17 mouse cellular contexts compared by ENCODE assay signal in genomic region chr14:27050043-27050442, GRCm38 (mm10). TPM values are rescaled to one million over a fixed set of nuclear protein-coding genes. Genes with fewer than 3 reads are reported as not detected.
DNase-seq lines count a peak whose midpoint lies in the region; ATAC-seq and TF ChIP-seq lines count a peak whose summit lies in the region.
"Had no signal": no experiment of that assay in that cellular context is flagged by ENCODE, and none has a peak within 500 bp of the region (broad histone marks: within the 10 kb centered on the region; RNA-seq: fewer than 3 reads in every experiment).

No protein-coding gene starts in this region.

- H3K27me3 ChIP-seq in midbrain, embryonic 10.5 days (ENCODE audit: low read depth, poor library complexity, severe bottlenecking) = peaks cover 47% of the 10 kb centered on the region
- H3K27me3 ChIP-seq in midbrain, embryonic 16.5 days (ENCODE audit: control insufficient read depth, insufficient read depth, low read depth, low read length) = no peaks in the 10 kb centered on the region
- H3K27me3 ChIP-seq in hindbrain, embryonic 10.5 days (ENCODE audit: insufficient read depth, poor library complexity, severe bottlenecking) = peaks cover 27% of the 10 kb centered on the region
- no peaks in the 10 kb centered on the region for H3K27me3 ChIP-seq in limb, embryonic 15.5 days

- no peak overlapping the region for H3K4me2 ChIP-seq in midbrain, embryonic 16.5 days (ENCODE audit: low read length)
- no peak overlapping the region for H3K4me2 ChIP-seq in limb, embryonic 15.5 days

- H3K27ac ChIP-seq in midbrain, embryonic 10.5 days (replicated peaks) = peak overlapping the region; percentile 88
- no peak overlapping the region for H3K27ac ChIP-seq in midbrain, embryonic 16.5 days (ENCODE audit: low read length)
- peak overlapping the region; percentile 88 for H3K27ac ChIP-seq in hindbrain, embryonic 10.5 days
- H3K27ac ChIP-seq in limb, embryonic 15.5 days = 0 out of 2 replicates have a peak overlapping the region, but pooled peaks have one; percentile 3
- H3K27ac ChIP-seq in gastrocnemius, adult 2 months = no peak overlapping the region
- H3K27ac ChIP-seq: left cerebral cortex, adult 2 months had no signal

- no peaks in the 10 kb centered on the region for H3K9me3 ChIP-seq in midbrain, embryonic 10.5 days (replicated peaks)
- H3K9me3 ChIP-seq in midbrain, embryonic 16.5 days (replicated peaks; ENCODE audit: control insufficient read depth, low read length, poor library complexity, severe bottlenecking) = no peaks in the 10 kb centered on the region
- H3K9me3 ChIP-seq in hindbrain, embryonic 10.5 days = no peaks in the 10 kb centered on the region
- no peaks in the 10 kb centered on the region for H3K9me3 ChIP-seq in limb, embryonic 15.5 days

- peak; percentile 37 for DNase-seq in midbrain, embryonic 10.5 days (ENCODE audit: low spot score)
- peak; percentile 41 for DNase-seq in hindbrain, embryonic 10.5 days (ENCODE audit: low spot score)
- no peak for DNase-seq in gastrocnemius, postnatal 4 days (ENCODE audit: low spot score in 2 of 2)
- no peak for DNase-seq in adrenal gland, postnatal 4 days (ENCODE audit: low spot score in 2 of 2)
- no peak for DNase-seq in thymus, postnatal 4 days
- no peak for DNase-seq in gastrocnemius, adult 2 months
- DNase-seq: adrenal gland, postnatal 25 days; cerebellum, adult 8-10 months; gastrocnemius, postnatal 25 days; heart, postnatal 10 days; kidney, postnatal 10 days; lung, adult 2 months; spleen, adult 18-20 months had no signal

- H3K4me1 ChIP-seq in midbrain, embryonic 10.5 days = peaks cover 83% of the 10 kb centered on the region
- peaks cover 22% of the 10 kb centered on the region for H3K4me1 ChIP-seq in midbrain, embryonic 16.5 days (ENCODE audit: control insufficient read depth, insufficient read depth, low read length)
- peaks cover 85% of the 10 kb centered on the region for H3K4me1 ChIP-seq in hindbrain, embryonic 10.5 days (replicated peaks)
- peaks cover 69% of the 10 kb centered on the region for H3K4me1 ChIP-seq in limb, embryonic 15.5 days

- peaks cover 3% of the 10 kb centered on the region; the same call in 1 of the 2 replicates for H3K36me3 ChIP-seq in midbrain, embryonic 10.5 days
- H3K36me3 ChIP-seq in midbrain, embryonic 16.5 days (ENCODE audit: control insufficient read depth, insufficient read depth, low read length) = no peaks in the 10 kb centered on the region
- 0 out of 2 replicates have a peak, but pooled peaks cover 5% of the 10 kb centered on the region for H3K36me3 ChIP-seq in hindbrain, embryonic 10.5 days
- H3K36me3 ChIP-seq in limb, embryonic 15.5 days = no peaks in the 10 kb centered on the region

- no peak for TF ChIP-seq CTCF in gastrocnemius, adult 2 months (IDR thresholded peaks at IDR 0.05)

- no peak overlapping the region for H3K9ac ChIP-seq in midbrain, embryonic 16.5 days (ENCODE audit: low read depth, low read length)
- H3K9ac ChIP-seq in limb, embryonic 15.5 days = no peak overlapping the region

- 21% methylated on average over 9 of the region's 9 CpGs for WGBS in midbrain, embryonic 10.5 days
- WGBS in midbrain, embryonic 16.5 days = 15% methylated on average over 9 of the region's 9 CpGs
- 17% methylated on average over 9 of the region's 9 CpGs for WGBS in hindbrain, embryonic 10.5 days
- WGBS in limb, embryonic 15.5 days = 28% methylated on average over 9 of the region's 9 CpGs

- ATAC-seq in midbrain, embryonic 16.5 days = no peak
- ATAC-seq in limb, embryonic 15.5 days (ENCODE audit: insufficient number of reproducible peaks, low FRiP score, low TSS enrichment, low read depth) = no peak

- intact Hi-C loops in gastrocnemius, adult 2 months (cut with DNase I) = no loop called here

- H3K4me3 ChIP-seq in midbrain, embryonic 10.5 days = peak overlapping the region; percentile 40
- no peak overlapping the region for H3K4me3 ChIP-seq in midbrain, embryonic 16.5 days (ENCODE audit: low read depth, low read length)
- H3K4me3 ChIP-seq in hindbrain, embryonic 10.5 days = peak overlapping the region; percentile 33
- no peak overlapping the region for H3K4me3 ChIP-seq in limb, embryonic 15.5 days
- H3K4me3 ChIP-seq in gastrocnemius, adult 2 months = no peak overlapping the region
- H3K4me3 ChIP-seq: left cerebral cortex, adult 2 months had no signal

RNA-seq across cellular contexts. Expression of gene Il17rd, which starts 11.3 kb away (rescaled TPM):
- 6.4 and 7.6 TPM in 2 replicates for polyA plus RNA-seq in midbrain, embryonic 10.5 days (2016; fragmentation: Nextera tagmentation; extraction: Ambion mirVana)
- polyA plus RNA-seq in midbrain, embryonic 16.5 days (2015; fragmentation: Nextera tagmentation; extraction: Ambion mirVana) = 1.9 and 2.3 TPM in 2 replicates
- 4.0 and 6.5 TPM in 2 replicates for polyA plus RNA-seq in hindbrain, embryonic 10.5 days (2016; fragmentation: Nextera tagmentation; extraction: Ambion mirVana)
- 4.7 and 5.7 TPM in 2 replicates for polyA plus RNA-seq in limb, embryonic 15.5 days (2015; fragmentation: Nextera tagmentation; extraction: Ambion mirVana)
- total RNA-seq in gastrocnemius, postnatal 4 days (2021) = 10 to 100 TPM; 11.9 to 12.6 TPM
- 10 to 100 TPM in 1 of 2 experiments, 1 to 10 TPM in 1; 7.1 to 10.1 TPM for total RNA-seq in adrenal gland, postnatal 4 days (2021)
- 1 to 10 TPM; 2.1 to 3.0 TPM for total RNA-seq in gastrocnemius, adult 2 months (2021)

RNA-seq across cellular contexts. Expression of gene Hesx1, which starts 55.8 kb away (rescaled TPM):
- polyA plus RNA-seq in midbrain, embryonic 10.5 days (2016; fragmentation: Nextera tagmentation; extraction: Ambion mirVana) = 0.39 and 1.1 TPM in 2 replicates
- polyA plus RNA-seq in midbrain, embryonic 16.5 days (2015; fragmentation: Nextera tagmentation; extraction: Ambion mirVana) = 0.19 TPM in 1 of 2 replicates, not detected in the other
- 0.42 and 1.2 TPM in 2 replicates for polyA plus RNA-seq in hindbrain, embryonic 10.5 days (2016; fragmentation: Nextera tagmentation; extraction: Ambion mirVana)
- polyA plus RNA-seq in limb, embryonic 15.5 days (2015; fragmentation: Nextera tagmentation; extraction: Ambion mirVana) = 0.24 TPM in 1 of 2 replicates, not detected in the other
- total RNA-seq in gastrocnemius, postnatal 4 days (2021) = under 1 TPM in 1 of 2 experiments, not detected in 1; 0.47 TPM
- under 1 TPM; 0.42 to 0.73 TPM for total RNA-seq in adrenal gland, postnatal 4 days (2021)
- not detected for total RNA-seq in gastrocnemius, adult 2 months (2021)
- total RNA-seq: gastrocnemius, postnatal 25 days; heart, postnatal 10 days; left cerebral cortex, adult 2 months; megakaryocyte-erythroid progenitor cell, adult 5-6 weeks had no signal
- polyA plus RNA-seq: lung, adult 2 months had no signal

Comparison
In these comparisons a context has a peak if more than half of its experiments do, and no peak if none do; other contexts are left out.
1. H3K27ac ChIP-seq: peak in midbrain, embryonic 10.5 days (single experiment), hindbrain, embryonic 10.5 days (single experiment) and limb, embryonic 15.5 days (single experiment); none in midbrain, embryonic 16.5 days (single experiment) and gastrocnemius, adult 2 months (single experiment).
2. H3K4me3 ChIP-seq: peak in midbrain, embryonic 10.5 days (single experiment) and hindbrain, embryonic 10.5 days (single experiment); none in midbrain, embryonic 16.5 days (single experiment), limb, embryonic 15.5 days (single experiment) and gastrocnemius, adult 2 months (single experiment).
3. DNase-seq: peak in midbrain, embryonic 10.5 days (single experiment) and hindbrain, embryonic 10.5 days (single experiment); none in gastrocnemius, postnatal 4 days (0 of 2), adrenal gland, postnatal 4 days (0 of 2), thymus, postnatal 4 days (single experiment) and gastrocnemius, adult 2 months (single experiment).